Mouse (Mus musculus) CH12.LX (cell line): Measurements from ENCODE around the gene G430095P16Rik. TPM values are rescaled to one million over a fixed set of nuclear protein-coding genes. Genes with fewer than 3 reads are reported as not detected.

Experiments used
- DNase-seq: peaks from one replicate; pipeline ENCODE4 v3.0.0-alpha.2; 2013; ENCODE audit errors: extremely low read depth
- H3K27ac ChIP-seq: 2 replicates; pipeline ENCODE4 v1.5.1; 2012; ENCODE audit warnings: low read depth, mild to moderate bottlenecking, control low read depth, moderate library complexity; ENCODE audit not compliant: insufficient read depth
- H3K27me3 ChIP-seq: replicated peaks from 2 replicates; pipeline ENCODE3; 2012; ENCODE audit warnings: inconsistent platforms
- H3K36me3 ChIP-seq, 2 experiments: replicated peaks in 1 of 2; 2 replicates each; pipeline versions ENCODE3 to v1.6.1; 2012; ENCODE audit warnings: inconsistent platforms in 1 of 2, low read length in 1 of 2, mild to moderate bottlenecking in 1 of 2, mixed read lengths in 1 of 2, moderate library complexity in 1 of 2; ENCODE audit not compliant: control insufficient read depth in 1 of 2, insufficient read depth in 1 of 2
- H3K4me1 ChIP-seq, 2 experiments: 2 replicates each; pipeline ENCODE4 v1.6.1; 2012; ENCODE audit warnings: inconsistent platforms in 1 of 2, moderate library complexity in 1 of 2; ENCODE audit not compliant: insufficient read depth in 2 of 2, control insufficient read depth in 1 of 2
- H3K4me2 ChIP-seq: 2 replicates; pipeline ENCODE4 v1.6.1; 2012; ENCODE audit warnings: low read depth, mild to moderate bottlenecking, control low read depth; ENCODE audit not compliant: poor library complexity, insufficient read depth, severe bottlenecking
- H3K4me3 ChIP-seq, 3 experiments: fragments of 150-350 bp in 1 of 3; sonication (generic) in 1 of 3; replicated peaks in 1 of 3; 2 replicates each; pipeline versions ENCODE3 to v1.5.1; 2011 to 2012; ENCODE audit warnings: low read depth in 2 of 3, low read length in 2 of 3, mild to moderate bottlenecking in 2 of 3, moderate library complexity in 2 of 3, control low read depth in 1 of 3, improper control_type of control experiment in 1 of 3, inconsistent platforms in 1 of 3, mixed read lengths in 1 of 3; ENCODE audit not compliant: poor library complexity in 1 of 3
- H3K79me2 ChIP-seq: replicated peaks from 2 replicates; pipeline ENCODE4 v1.6.1; 2012; ENCODE audit warnings: mild to moderate bottlenecking, moderate library complexity; ENCODE audit not compliant: control insufficient read depth, poor library complexity, insufficient read depth, severe bottlenecking; ENCODE audit errors: extremely low read depth
- H3K9ac ChIP-seq: 2 replicates; pipeline ENCODE4 v1.6.1; 2012; ENCODE audit warnings: low read depth, mild to moderate bottlenecking, control low read depth, moderate library complexity; ENCODE audit not compliant: insufficient read depth
- H3K9me3 ChIP-seq: replicated peaks from 2 replicates; pipeline ENCODE3; 2012; ENCODE audit warnings: low read length, inconsistent platforms, mixed read lengths
- CTCF ChIP-seq, 2 experiments: IDR thresholded peaks in 1 of 2; conservative IDR thresholded peaks in 1 of 2; 2 replicates each; pipeline ENCODE4 v1.5.1; 2011 to 2012; ENCODE audit warnings: low read depth in 2 of 2, low read length in 2 of 2, improper control_type of control experiment in 1 of 2, inconsistent platforms in 1 of 2, mild to moderate bottlenecking in 1 of 2, moderate library complexity in 1 of 2
- E2F4 ChIP-seq: IDR thresholded peaks from 2 replicates; pipeline ENCODE4 v1.6.1; 2011; ENCODE audit warnings: low read depth, low read length, improper control_type of control experiment; ENCODE audit not compliant: insufficient replicate concordance
- ETS1 ChIP-seq: conservative IDR thresholded peaks from 2 replicates; pipeline ENCODE4 v1.6.1; 2012; ENCODE audit warnings: low read depth, mild to moderate bottlenecking, inconsistent platforms, low read length, improper control_type of control experiment, moderate library complexity
- JUN ChIP-seq: IDR thresholded peaks from 2 replicates; pipeline ENCODE4 v1.6.1; 2011; ENCODE audit warnings: low read depth, mild to moderate bottlenecking, low read length, improper control_type of control experiment, moderate library complexity; ENCODE audit not compliant: insufficient read depth
- JUND ChIP-seq: conservative IDR thresholded peaks from 2 replicates; pipeline ENCODE4 v1.6.1; 2011; ENCODE audit warnings: low read depth, low read length, improper control_type of control experiment
- MXI1 ChIP-seq: IDR thresholded peaks from 2 replicates; pipeline ENCODE4 v1.6.1; 2011; ENCODE audit warnings: mild to moderate bottlenecking, low read depth, low read length, improper control_type of control experiment
- MYC ChIP-seq: IDR thresholded peaks from 2 replicates; pipeline ENCODE4 v1.6.1; 2011; ENCODE audit warnings: low read depth, mild to moderate bottlenecking, improper control_type of control experiment, low read length
- NRF1 ChIP-seq: IDR thresholded peaks from 2 replicates; pipeline ENCODE4 v1.6.1; 2014; ENCODE audit warnings: low read depth, mild to moderate bottlenecking, inconsistent platforms, low read length, improper control_type of control experiment, moderate library complexity
- PAX5 ChIP-seq: IDR thresholded peaks from 2 replicates; pipeline ENCODE4 v1.6.1; 2012; ENCODE audit warnings: low read length, inconsistent platforms, mixed read lengths
- POLR2A ChIP-seq: IDR thresholded peaks from 2 replicates; pipeline ENCODE4 v1.6.1; 2011; ENCODE audit warnings: low read depth, mild to moderate bottlenecking, improper control_type of control experiment, low read length
- RCOR1 ChIP-seq: conservative IDR thresholded peaks from 2 replicates; pipeline ENCODE4 v1.6.1; 2012; ENCODE audit warnings: low read depth, mild to moderate bottlenecking, inconsistent platforms, low read length, improper control_type of control experiment
- SMC3 ChIP-seq: IDR thresholded peaks from 2 replicates; pipeline ENCODE4 v1.6.1; 2011; ENCODE audit warnings: low read depth, low read length, improper control_type of control experiment
- TBP ChIP-seq: conservative IDR thresholded peaks from 2 replicates; pipeline ENCODE4 v1.6.1; 2011; ENCODE audit warnings: low read depth, low read length, improper control_type of control experiment
- USF1 ChIP-seq: IDR thresholded peaks from 2 replicates; pipeline ENCODE4 v1.6.1; 2014; ENCODE audit warnings: low read depth, mild to moderate bottlenecking, inconsistent platforms, low read length, improper control_type of control experiment
- USF2 ChIP-seq: conservative IDR thresholded peaks from 2 replicates; pipeline ENCODE4 v1.6.1; 2011; ENCODE audit warnings: low read depth, low read length, improper control_type of control experiment
- ZKSCAN1 ChIP-seq: IDR thresholded peaks from 2 replicates; pipeline ENCODE4 v1.6.1; 2012; ENCODE audit warnings: low read depth, inconsistent platforms, low read length, improper control_type of control experiment, borderline replicate concordance
- dilution Hi-C: fragments of 300-500 bp; cut with MboI; formaldehyde crosslinking; loops from 2 replicates; pipeline ENCODE4 v1.14.3; 2020; ENCODE audit warnings: low sequenced_read_pairs; ENCODE audit not compliant: extremely low pct_unique_long_range_greater_than_20kb, extremely low pct_ligation_motif_present
- in situ Hi-C: fragments of 300-500 bp; cut with MboI; formaldehyde crosslinking; loops from 3 replicates; pipeline ENCODE4 v1.14.3; 2019; ENCODE audit warnings: low sequenced_read_pairs, low pct_ligation_motif_present, low pct_unique_long_range_greater_than_20kb, mixed read lengths
- polyA plus RNA-seq: library from polyadenylated mRNA; unstranded; fragments of >175 nt; gene quantifications from 2 replicates; pipeline ENCODE4 v1.2.1, GENCODE M21; 2012; ENCODE audit warnings: low read depth; ENCODE audit not compliant: insufficient read length
- total RNA-seq, 2 experiments: library from RNA; depleted of rRNA; stranded (reverse); fragments of 300-350 nt in 1 of 2; fragments of >200 nt in 1 of 2; gene quantifications; 2 replicates each; pipeline ENCODE4 v1.2.3; 2012 to 2014

Gene G430095P16Rik
- total and polyA plus RNA-seq, 3 experiments, result 0.17 TPM; not detected in 2

DNA sequence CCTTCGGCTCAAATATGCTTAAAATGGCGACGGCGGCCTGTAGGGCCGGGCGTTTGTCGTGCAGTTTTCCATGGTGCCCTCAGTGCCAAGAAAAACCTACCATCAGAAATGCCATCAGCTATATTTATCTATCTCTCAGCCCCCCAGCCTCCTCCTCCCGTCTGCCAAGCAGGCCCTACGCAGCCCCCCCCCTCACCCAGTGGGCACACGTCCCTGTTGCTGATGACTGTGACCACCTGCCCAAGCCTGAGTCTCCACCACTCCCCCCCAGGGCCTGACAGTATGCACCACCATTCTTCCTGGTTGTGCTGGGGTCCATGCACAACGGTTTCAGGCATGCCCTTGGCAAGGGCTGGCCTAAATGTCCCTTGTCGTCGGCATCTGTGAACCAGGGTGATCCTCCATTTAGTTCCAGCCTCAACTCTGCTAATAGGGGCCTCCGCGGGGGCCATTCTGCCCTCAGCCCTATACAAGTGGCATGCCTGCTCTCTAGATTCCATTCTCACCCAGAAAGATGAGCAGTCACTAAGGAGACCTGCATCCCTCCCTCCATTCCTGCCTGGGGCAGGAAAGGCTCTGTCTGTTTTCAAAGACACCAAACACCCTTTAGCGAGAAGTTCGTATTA lies 42.2 kb downstream of the G430095P16Rik start:
- peaks cover 84% of the 10 kb centered on the region for H3K27me3 ChIP-seq
- no peaks in the 10 kb centered on the region for H3K79me2 ChIP-seq
- in situ Hi-C loops, result no loop called here
- H3K4me1 ChIP-seq, result peaks cover 5 to 8% of the 10 kb centered on the region in 2 experiments; a peak in 3 of 4 replicates
- H3K36me3 ChIP-seq, result no peaks in the 10 kb centered on the region
- no peaks in the 10 kb centered on the region for H3K9me3 ChIP-seq
- dilution Hi-C loops, result no loop called here
- H3K4me2 ChIP-seq, result no peak overlapping the region
- no peak overlapping the region for H3K4me3 ChIP-seq
- no peak for TF ChIP-seq ETS1
- no peak for TF ChIP-seq POLR2A
- no peak for TF ChIP-seq ZKSCAN1
- no peak for TF ChIP-seq CTCF (conservative IDR thresholded peaks at IDR 0.05 in 1 of 2, IDR thresholded peaks at IDR 0.05 in 1 of 2; ENCODE audit: low read depth in 2 of 2, low read length in 2 of 2)
- no peak for TF ChIP-seq SMC3
- TF ChIP-seq E2F4, result no peak
- TF ChIP-seq USF1, result no peak
- TF ChIP-seq USF2, result no peak
- no peak for TF ChIP-seq JUND
- no peak for TF ChIP-seq MYC
- no peak for TF ChIP-seq MXI1
- no peak for TF ChIP-seq JUN
- no peak for TF ChIP-seq PAX5
- TF ChIP-seq RCOR1, result no peak
- no peak overlapping the region for H3K9ac ChIP-seq
- no peak for DNase-seq
- H3K27ac ChIP-seq, result no peak overlapping the region

DNA sequence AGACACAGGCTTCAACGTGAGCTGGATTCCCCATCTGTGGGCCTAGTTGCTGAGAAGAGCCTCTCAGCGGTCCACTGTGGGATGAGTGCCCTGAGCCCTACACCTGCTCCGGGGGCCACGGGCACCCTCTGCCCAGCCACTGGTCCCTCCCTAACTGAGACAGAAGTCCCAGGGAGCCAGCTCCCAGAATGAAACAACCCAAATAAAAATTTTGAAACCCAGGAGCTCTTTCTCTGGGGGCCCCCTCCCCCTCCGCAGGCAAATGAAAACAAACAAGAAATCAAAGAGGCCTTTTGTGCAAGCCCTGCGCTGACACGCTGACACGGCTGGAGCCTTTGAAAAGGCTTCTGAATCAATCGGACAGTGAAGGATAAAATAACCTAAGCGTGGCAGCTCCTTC lies 42.8 kb downstream of the G430095P16Rik start:
- Histone ChIP-seq H3K27me3 (peaks cover 83% of the 10 kb centered on the region), H3K36me3 (no peaks in the 10 kb centered on the region), H3K9me3 (no peaks in the 10 kb centered on the region), H3K79me2 (no peaks in the 10 kb centered on the region), H3K27ac (no peak overlapping the region), H3K9ac (no peak overlapping the region), H3K4me2 (no peak overlapping the region), H3K4me3 (no peak overlapping the region), H3K4me1 (peaks cover 2 to 6% of the 10 kb centered on the region in 2 experiments; a peak in 3 of 4 replicates)
- dilution Hi-C loops, result no loop called here
- DNase-seq, result no peak
- TF ChIP-seq POLR2A (no peak), TBP (no peak), USF2 (no peak)
- TF ChIP-seq, all 38 proteins: peak for 0
- in situ Hi-C loops, result no loop called here

DNA sequence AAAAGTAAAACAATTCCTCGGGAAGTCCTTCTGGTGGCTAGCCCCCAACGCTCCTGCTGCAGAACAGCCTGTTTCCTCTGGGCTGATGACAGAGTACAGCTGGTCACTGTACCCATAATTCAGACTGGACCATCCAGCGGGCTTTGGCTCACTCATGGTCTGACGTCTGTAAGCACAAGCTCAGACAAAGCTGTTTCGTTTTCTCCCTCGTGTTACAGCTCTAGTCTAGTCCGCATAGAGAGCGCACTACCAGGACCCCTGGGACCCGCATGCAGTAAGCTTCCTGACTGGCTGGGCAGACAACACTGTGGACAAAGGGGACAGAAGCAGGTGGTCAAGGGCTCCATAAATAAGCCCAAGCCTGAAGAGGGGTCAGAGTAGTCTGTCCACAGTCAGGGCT lies 43.6 kb downstream of the G430095P16Rik start:
- DNase-seq, result no peak
- TF ChIP-seq NRF1, result no peak
- TF ChIP-seq, all 38 proteins: peak for 0
- H3K4me2 ChIP-seq, result no peak overlapping the region
- in situ Hi-C loops (no loop called here), dilution Hi-C loops (no loop called here)
- no peaks in the 10 kb centered on the region for H3K9me3 ChIP-seq
- H3K4me3 ChIP-seq, result no peak overlapping the region
- H3K79me2 ChIP-seq, result no peaks in the 10 kb centered on the region
- no peak overlapping the region for H3K9ac ChIP-seq
- no peaks in the 10 kb centered on the region for H3K36me3 ChIP-seq
- peaks cover 81% of the 10 kb centered on the region for H3K27me3 ChIP-seq
- no peak overlapping the region for H3K27ac ChIP-seq
- H3K4me1 ChIP-seq, result no peaks in the 10 kb centered on the region
